Mouse (Mus musculus) splenic B cell, adult 2 months (primary cell): ENCODE results near the gene Caml.
"Not testable (repeated sequence)": the region's sequence is repeated elsewhere in the genome, so short reads cannot be mapped to it uniquely, and the experiment has no call there.

Experiments used
- DNase-seq: peaks from one replicate; pipeline ENCODE4 v3.0.0-alpha.2; 2011; ENCODE audit warnings: low read depth, low spot score
- H3K27me3 ChIP-seq: 2 replicates; pipeline ENCODE4 v1.6.1; 2012; ENCODE audit warnings: mild to moderate bottlenecking, low read length, moderate library complexity, mixed read lengths; ENCODE audit not compliant: control insufficient read depth, poor library complexity, insufficient read depth, severe bottlenecking
- H3K36me3 ChIP-seq: 2 replicates; pipeline ENCODE4 v1.6.1; 2012; ENCODE audit warnings: mild to moderate bottlenecking, low read length, moderate library complexity, mixed read lengths; ENCODE audit not compliant: control insufficient read depth, poor library complexity, insufficient read depth, severe bottlenecking

The Caml gene

GRCm38 (mm10) chr13:55622649-55623541 lies at the start of gene Caml:
Caml (plus strand) TSS chr13:55623005.
- peaks cover 4% of the 10 kb centered on the region; the same call in 1 of the 2 replicates for H3K36me3 ChIP-seq
- peak; percentile 89 for DNase-seq

GRCm38 (mm10) chr13:55573432-55573831 lies 49.4 kb upstream of the Caml start, which contains the start of gene Tmed9:
Tmed9 (plus strand) TSS chr13:55573732.
- no peak for DNase-seq
- no peaks in the 10 kb centered on the region for H3K27me3 ChIP-seq

More at GRCm38 (mm10) chr13:55622649-55623541, at the start of gene Caml:
- no peaks in the 10 kb centered on the region for H3K27me3 ChIP-seq

GRCm38 (mm10) chr13:55574321-55574720 lies 48.5 kb upstream of the Caml start:
- DNase-seq = no peak

More at GRCm38 (mm10) chr13:55573432-55573831, 49.4 kb upstream of the Caml start, which contains the start of gene Tmed9:
- no peaks in the 10 kb centered on the region for H3K36me3 ChIP-seq

GRCm38 (mm10) chr13:55575932-55576331 lies 46.9 kb upstream of the Caml start:
- no peak for DNase-seq
- no peaks in the 10 kb centered on the region for H3K27me3 ChIP-seq
- H3K36me3 ChIP-seq = no peaks in the 10 kb centered on the region

More at GRCm38 (mm10) chr13:55574321-55574720, 48.5 kb upstream of the Caml start:
- H3K27me3 ChIP-seq = no peaks in the 10 kb centered on the region
- H3K36me3 ChIP-seq = no peaks in the 10 kb centered on the region

GRCm38 (mm10) chr13:55576872-55577271 lies 45.9 kb upstream of the Caml start:
- not testable (repeated sequence) for H3K27me3 ChIP-seq, H3K36me3 ChIP-seq, DNase-seq

GRCm38 (mm10) chr13:55578086-55578485 lies 44.7 kb upstream of the Caml start:
- Histone ChIP-seq H3K36me3 (no peaks in the 10 kb centered on the region), H3K27me3 (no peaks in the 10 kb centered on the region)
- no peak for DNase-seq

GRCm38 (mm10) chr13:55591961-55592490 lies 30.8 kb upstream of the Caml start:
- H3K36me3 ChIP-seq = peaks cover 15% of the 10 kb centered on the region
- no peak for DNase-seq
- H3K27me3 ChIP-seq = no peaks in the 10 kb centered on the region

- peak; percentile 97 for DNase-seq
- Histone ChIP-seq H3K36me3 (peaks cover 18% of the 10 kb centered on the region), H3K27me3 (no peaks in the 10 kb centered on the region)
Measured at GRCm38 (mm10) chr13:55592512-55593253, 30.1 kb upstream of the Caml start.

GRCm38 (mm10) chr13:55593254-55593747 lies 29.5 kb upstream of the Caml start:
- no peak for DNase-seq
- Histone ChIP-seq H3K36me3 (peaks cover 18% of the 10 kb centered on the region), H3K27me3 (no peaks in the 10 kb centered on the region)

- H3K27me3 ChIP-seq = no peaks in the 10 kb centered on the region
- peaks cover 18% of the 10 kb centered on the region for H3K36me3 ChIP-seq
- DNase-seq = no peak
Measured at GRCm38 (mm10) chr13:55595375-55595774, 27.4 kb upstream of the Caml start.

- Histone ChIP-seq H3K36me3 (peaks cover 18% of the 10 kb centered on the region), H3K27me3 (no peaks in the 10 kb centered on the region)
- DNase-seq = no peak
Measured at GRCm38 (mm10) chr13:55596802-55597201, 26.0 kb upstream of the Caml start.

GRCm38 (mm10) chr13:55599566-55600540 lies 23.0 kb upstream of the Caml start, which contains the start of gene B4galt7:
B4galt7 (plus strand) TSS chr13:55599896.
- peak; percentile 80 for DNase-seq
- H3K36me3 ChIP-seq = peaks cover 15% of the 10 kb centered on the region
- no peaks in the 10 kb centered on the region for H3K27me3 ChIP-seq

- Histone ChIP-seq H3K36me3 (peaks cover 14% of the 10 kb centered on the region), H3K27me3 (no peaks in the 10 kb centered on the region)
- DNase-seq = peak; percentile 55
Measured at GRCm38 (mm10) chr13:55600657-55601056, 22.1 kb upstream of the Caml start.
